Mouse (Mus musculus) C2C12 (cell line): ENCODE measurements around the gene Acbd6. TPM values are rescaled to one million over a fixed set of nuclear protein-coding genes. Genes with fewer than 3 reads are reported as not detected.

Source experiments
- H3K27me3 ChIP-seq: one replicate; pipeline ENCODE4 v1.6.1; 2011; ENCODE audit not compliant: control insufficient read depth, insufficient read depth, insufficient read length
- H3K36me3 ChIP-seq: one replicate; pipeline ENCODE4 v1.6.1; 2011; ENCODE audit not compliant: control insufficient read depth, insufficient read depth
- H3K4me3 ChIP-seq: one replicate; pipeline ENCODE4 v1.5.1; 2011; ENCODE audit warnings: mild to moderate bottlenecking, control low read depth; ENCODE audit not compliant: poor library complexity, insufficient read depth, severe bottlenecking
- H3K79me2 ChIP-seq: one replicate; pipeline ENCODE4 v1.6.1; 2011; ENCODE audit not compliant: control insufficient read depth, insufficient read depth
- H3K79me3 ChIP-seq: one replicate; pipeline ENCODE4 v1.6.1; 2011; ENCODE audit warnings: low read depth, control low read depth
- H3ac ChIP-seq: one replicate; pipeline ENCODE3; 2011; ENCODE audit warnings: low read depth; ENCODE audit not compliant: control insufficient read depth, insufficient read length
- CEBPB ChIP-seq: IDR thresholded peaks from one replicate; pipeline ENCODE4 v1.6.1; 2011; ENCODE audit warnings: low read depth, mild to moderate bottlenecking, control low read depth, moderate library complexity
- CTCF ChIP-seq: IDR thresholded peaks from one replicate; pipeline ENCODE4 v1.5.1; 2011; ENCODE audit not compliant: control insufficient read depth, insufficient read depth, insufficient read length
- FOSL1 ChIP-seq: IDR thresholded peaks from one replicate; pipeline ENCODE4 v1.8.0; 2011; ENCODE audit warnings: mild to moderate bottlenecking, low read length; ENCODE audit not compliant: poor library complexity, insufficient read depth, severe bottlenecking
- MAX ChIP-seq: IDR thresholded peaks from one replicate; pipeline ENCODE4 v1.6.1; 2011; ENCODE audit warnings: mild to moderate bottlenecking, control low read depth
- MYOD1 ChIP-seq: IDR thresholded peaks from one replicate; pipeline ENCODE4 v1.6.1; 2011; ENCODE audit warnings: low read depth; ENCODE audit not compliant: control insufficient read depth, insufficient read length
- MYOG ChIP-seq: IDR thresholded peaks from one replicate; pipeline ENCODE4 v1.6.1; 2011; ENCODE audit not compliant: control insufficient read depth, insufficient read length; ENCODE audit errors: extremely low read depth
- USF1 ChIP-seq: IDR thresholded peaks from one replicate; pipeline ENCODE4 v1.6.1; 2011; ENCODE audit warnings: low read depth, mild to moderate bottlenecking, control low read depth, moderate library complexity
- polyA plus RNA-seq: library from polyadenylated mRNA; unstranded; fragments of >200 nt; fragmentation: generic; extraction: Trizol; gene quantifications from one replicate; pipeline ENCODE4 v1.2.1, GENCODE M21; 2012; ENCODE audit warnings: missing spikeins

The Acbd6 gene
- polyA plus RNA-seq, 1 experiment, result 70.3 TPM

- Histone ChIP-seq H3K4me3 (no peak overlapping the region), H3ac (no peak overlapping the region), H3K36me3 (no peaks in the 10 kb centered on the region), H3K79me2 (no peaks in the 10 kb centered on the region), H3K27me3 (no peaks in the 10 kb centered on the region), H3K79me3 (no peaks in the 10 kb centered on the region)
- TF ChIP-seq USF1, result no peak
- no peak for TF ChIP-seq CTCF
- TF ChIP-seq CEBPB, result no peak
- TF ChIP-seq MYOG, result no peak
- no peak for TF ChIP-seq MAX
- TF ChIP-seq MYOD1, result no peak
- TF ChIP-seq FOSL1, result no peak
Measured at GRCm38 (mm10) chr1:155703191-155703680, 145.3 kb downstream of the Acbd6 start.

DNA sequence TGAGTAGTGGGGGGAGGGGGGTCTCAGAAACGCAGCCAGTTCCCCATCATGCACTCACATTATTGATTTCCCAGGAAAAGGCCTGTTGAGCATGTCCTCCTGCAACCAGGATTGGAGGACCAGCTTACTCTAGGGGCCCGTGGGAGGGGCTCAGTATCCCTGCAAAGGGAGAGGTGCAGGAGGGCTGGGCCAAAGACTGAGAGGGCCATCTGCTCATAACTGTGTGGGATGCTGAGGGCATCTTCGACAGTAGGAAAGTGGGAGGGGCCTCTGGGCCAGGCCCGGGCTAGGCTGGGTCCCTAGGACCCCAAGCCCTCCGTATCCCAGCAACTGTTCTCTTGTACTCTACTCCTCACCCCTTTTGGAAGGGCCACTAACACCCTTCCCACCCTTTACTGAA lies 146.3 kb downstream of the Acbd6 start:
- H3K79me3 ChIP-seq, result no peaks in the 10 kb centered on the region
- H3ac ChIP-seq, result no peak overlapping the region
- no peaks in the 10 kb centered on the region for H3K27me3 ChIP-seq
- H3K4me3 ChIP-seq, result no peak overlapping the region
- TF ChIP-seq USF1 (no peak), MAX (no peak), FOSL1 (no peak), MYOD1 (no peak), CEBPB (no peak), CTCF (no peak), MYOG (no peak)
- H3K36me3 ChIP-seq, result no peaks in the 10 kb centered on the region
- H3K79me2 ChIP-seq, result no peaks in the 10 kb centered on the region

GRCm38 (mm10) chr1:155713306-155713705 lies 155.4 kb downstream of the Acbd6 start:
- TF ChIP-seq MAX, result no peak
- TF ChIP-seq MYOG, result no peak
- no peak for TF ChIP-seq CEBPB
- TF ChIP-seq CTCF, result no peak
- TF ChIP-seq MYOD1, result no peak
- no peak for TF ChIP-seq USF1
- no peak for TF ChIP-seq FOSL1
- Histone ChIP-seq H3ac (no peak overlapping the region), H3K36me3 (no peaks in the 10 kb centered on the region), H3K79me3 (no peaks in the 10 kb centered on the region), H3K4me3 (no peak overlapping the region), H3K27me3 (peaks cover 27% of the 10 kb centered on the region), H3K79me2 (no peaks in the 10 kb centered on the region)

GRCm38 (mm10) chr1:155715366-155715765 lies 157.4 kb downstream of the Acbd6 start:
- no peaks in the 10 kb centered on the region for H3K79me2 ChIP-seq
- no peak overlapping the region for H3K4me3 ChIP-seq
- no peaks in the 10 kb centered on the region for H3K36me3 ChIP-seq
- H3K27me3 ChIP-seq, result peaks cover 44% of the 10 kb centered on the region
- no peak overlapping the region for H3ac ChIP-seq
- H3K79me3 ChIP-seq, result no peaks in the 10 kb centered on the region
- no peak for TF ChIP-seq MYOD1
- TF ChIP-seq MAX, result no peak
- no peak for TF ChIP-seq CEBPB
- TF ChIP-seq FOSL1, result no peak
- TF ChIP-seq USF1, result no peak
- no peak for TF ChIP-seq CTCF

DNA sequence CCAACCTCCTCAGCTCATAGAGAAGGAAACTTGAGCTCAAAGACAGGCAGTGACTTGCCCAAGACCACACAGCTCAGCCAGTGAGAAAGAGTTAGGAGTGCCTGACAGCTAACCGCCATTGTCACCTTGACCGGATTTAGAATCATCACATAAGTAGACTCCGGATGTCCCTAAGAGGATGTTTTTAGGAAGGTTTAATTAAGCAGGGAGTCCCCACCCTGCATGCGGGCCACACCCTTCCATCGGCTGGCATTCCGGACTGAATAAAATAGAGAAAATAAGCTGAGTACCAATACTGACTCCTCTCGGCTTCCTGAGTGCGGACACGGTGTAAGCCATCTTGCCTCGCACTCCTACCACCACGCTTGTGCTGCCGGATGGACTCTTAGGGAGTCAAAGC lies 159.4 kb downstream of the Acbd6 start:
- Histone ChIP-seq H3K4me3 (no peak overlapping the region), H3K27me3 (peaks cover 44% of the 10 kb centered on the region), H3K36me3 (no peaks in the 10 kb centered on the region), H3ac (no peak overlapping the region), H3K79me2 (no peaks in the 10 kb centered on the region), H3K79me3 (no peaks in the 10 kb centered on the region)
- TF ChIP-seq CEBPB (no peak), CTCF (no peak)

DNA sequence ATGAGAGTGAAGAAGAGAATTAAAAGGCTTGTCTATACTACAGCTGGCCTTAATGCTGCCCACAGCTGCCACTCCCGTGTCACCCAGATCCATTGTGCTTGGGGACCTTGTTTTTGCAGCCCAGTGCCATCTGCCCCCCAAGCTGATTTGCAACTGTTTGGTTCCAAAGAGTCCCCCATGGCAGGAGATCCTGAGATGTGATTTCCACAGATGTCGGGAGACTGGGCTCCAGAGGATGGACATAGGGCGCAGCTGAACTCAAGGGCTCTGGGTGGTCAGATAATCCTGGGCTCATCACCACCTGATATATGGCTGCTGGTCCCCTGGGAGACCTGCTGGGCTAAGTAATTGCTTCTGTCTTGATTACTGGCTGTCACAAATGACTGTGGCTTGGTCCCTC lies 160.9 kb downstream of the Acbd6 start:
- Histone ChIP-seq H3ac (no peak overlapping the region), H3K79me3 (no peaks in the 10 kb centered on the region), H3K79me2 (no peaks in the 10 kb centered on the region), H3K36me3 (no peaks in the 10 kb centered on the region), H3K27me3 (peaks cover 37% of the 10 kb centered on the region), H3K4me3 (no peak overlapping the region)
- TF ChIP-seq MYOG, result no peak
- TF ChIP-seq USF1, result no peak
- no peak for TF ChIP-seq MYOD1
- TF ChIP-seq FOSL1, result no peak
- no peak for TF ChIP-seq CEBPB
